Mouse (Mus musculus): ENCODE data around the gene Ago3. TPM values are rescaled to one million over a fixed set of nuclear protein-coding genes. Genes with fewer than 3 reads are reported as not detected.

Ago3 gene
- total RNA-seq, 1 experiment from 2014 or later = 17.6 TPM

Other genes starting within 250 kb of the Ago3 start
- gene Thrap3, start 226.8 kb downstream of the Ago3 start, total RNA-seq (2021) = 190 and 232 TPM in 2 replicates
- 55.0 and 68.0 TPM in 2 replicates for gene Map7d1, start 173.2 kb downstream of the Ago3 start, total RNA-seq (2021)
- gene Trappc3, start 167.2 kb downstream of the Ago3 start, total RNA-seq (2021) = 88.0 and 93.9 TPM in 2 replicates
- gene Col8a2, start 142.8 kb downstream of the Ago3 start, total RNA-seq (2021) = 1.7 and 2.4 TPM in 2 replicates
- gene Adprhl2, start 107.9 kb downstream of the Ago3 start, total RNA-seq (2021) = 27.6 and 38.9 TPM in 2 replicates
- gene Tekt2, start 103.9 kb downstream of the Ago3 start, total RNA-seq (2021) = 2.4 and 2.6 TPM in 2 replicates
- 39.4 and 47.1 TPM in 2 replicates for gene Ago1, start 39.0 kb upstream of the Ago3 start, total RNA-seq (2021)
- gene Ago4, start 103.9 kb upstream of the Ago3 start, total RNA-seq (2021) = 6.4 and 8.8 TPM in 2 replicates
- gene Clspn, start 127.4 kb upstream of the Ago3 start, total RNA-seq (2021) = 5.0 and 7.0 TPM in 2 replicates
- gene 5730409E04Rik, start 180.3 kb upstream of the Ago3 start, total RNA-seq (2021) = 13.7 and 17.4 TPM in 2 replicates
- 149 and 179 TPM in 2 replicates for gene Psmb2, start 248.1 kb upstream of the Ago3 start, total RNA-seq (2021)

Measured in adrenal gland, postnatal 25 days (tissue).